Comparison of ENCODE assay signal across 34 mouse cellular contexts in the genomic region with DNA sequence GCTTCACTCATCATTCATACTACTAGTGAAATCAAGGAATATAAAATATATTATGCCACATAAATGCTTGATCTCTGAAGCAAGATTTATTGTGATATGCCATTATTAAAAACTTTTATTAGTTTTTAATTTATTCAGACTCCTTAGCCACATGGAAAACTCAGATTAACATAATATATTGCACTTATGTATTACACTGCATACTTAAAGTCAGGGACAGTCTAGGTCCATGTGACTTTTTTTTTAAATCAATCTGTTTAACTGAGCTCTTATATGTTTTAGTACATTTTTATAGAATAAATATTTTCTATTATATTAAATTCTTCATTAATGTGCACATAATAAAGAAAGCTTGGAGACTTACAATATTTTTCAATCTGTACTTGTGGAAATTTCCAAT.
"Had no signal": no experiment of that assay in that cellular context is flagged by ENCODE, and none has a peak within 500 bp of the region (broad histone marks: within the 10 kb centered on the region; RNA-seq: fewer than 3 reads in every experiment).

No protein-coding gene starts in this region.

- H3K27me3 ChIP-seq: heart, embryonic 12.5 days; heart, embryonic 13.5 days; heart, embryonic 15.5 days; hindbrain, embryonic 12.5 days; hindbrain, embryonic 13.5 days; hindbrain, embryonic 15.5 days; intestine, embryonic 15.5 days; kidney, embryonic 15.5 days had no signal

- H3K4me1 ChIP-seq: heart, embryonic 10.5 days; heart, embryonic 12.5 days; heart, embryonic 13.5 days; heart, embryonic 15.5 days; hindbrain, embryonic 10.5 days; hindbrain, embryonic 12.5 days; hindbrain, embryonic 13.5 days; hindbrain, embryonic 15.5 days; intestine, embryonic 15.5 days; kidney, embryonic 15.5 days had no signal

- DNase-seq: heart, postnatal 10 days; heart, postnatal 14 days; heart, postnatal 36 days; heart, postnatal 4 days; kidney, adult 11 months; kidney, adult 18-20 months; kidney, adult 2 months; kidney, adult 8-10 months; kidney, adult 9 months; kidney, postnatal 10 days; kidney, postnatal 14 days; kidney, postnatal 25 days; kidney, postnatal 36 days; kidney, postnatal 4 days; layer of hippocampus, adult 9-11 months; layer of hippocampus, postnatal 36 days had no signal

- H3K9me3 ChIP-seq: heart, embryonic 10.5 days; heart, embryonic 12.5 days; heart, embryonic 13.5 days; heart, embryonic 15.5 days; hindbrain, embryonic 10.5 days; hindbrain, embryonic 12.5 days; hindbrain, embryonic 13.5 days; hindbrain, embryonic 15.5 days; intestine, embryonic 15.5 days; kidney, embryonic 15.5 days had no signal

- ATAC-seq: hindbrain, postnatal 0 days; inflammation-experienced regulatory T-cells, adult 6 months; intestine, embryonic 15.5 days; intestine, embryonic 16.5 days; intestine, postnatal 0 days had no signal

- H3K36me3 ChIP-seq: heart, embryonic 10.5 days; heart, embryonic 12.5 days; heart, embryonic 13.5 days; heart, embryonic 15.5 days; hindbrain, embryonic 10.5 days; hindbrain, embryonic 12.5 days; hindbrain, embryonic 13.5 days; hindbrain, embryonic 15.5 days; intestine, embryonic 15.5 days; kidney, embryonic 15.5 days had no signal

- H3K9ac ChIP-seq: heart, embryonic 12.5 days; heart, embryonic 13.5 days; heart, embryonic 15.5 days; hindbrain, embryonic 12.5 days; hindbrain, embryonic 13.5 days; hindbrain, embryonic 14.5 days; hindbrain, embryonic 15.5 days; intestine, embryonic 15.5 days; kidney, embryonic 15.5 days had no signal

- H3K4me3 ChIP-seq: heart, embryonic 10.5 days; heart, embryonic 12.5 days; heart, embryonic 13.5 days; heart, embryonic 15.5 days; hindbrain, embryonic 10.5 days; hindbrain, embryonic 12.5 days; hindbrain, embryonic 13.5 days; hindbrain, embryonic 15.5 days; intestine, embryonic 15.5 days; kidney, embryonic 15.5 days; layer of hippocampus, adult 2 months had no signal

- H3K4me2 ChIP-seq: heart, embryonic 11.5 days; heart, embryonic 12.5 days; heart, embryonic 13.5 days; heart, embryonic 15.5 days; hindbrain, embryonic 12.5 days; hindbrain, embryonic 13.5 days; hindbrain, embryonic 14.5 days; hindbrain, embryonic 15.5 days; intestine, embryonic 15.5 days; kidney, embryonic 15.5 days had no signal

- H3K27ac ChIP-seq: heart, embryonic 10.5 days; heart, embryonic 13.5 days; heart, embryonic 15.5 days; hindbrain, embryonic 10.5 days; hindbrain, embryonic 12.5 days; hindbrain, embryonic 13.5 days; hindbrain, embryonic 14.5 days; hindbrain, embryonic 15.5 days; hindbrain, postnatal 0 days; intestine, embryonic 15.5 days; kidney, embryonic 15.5 days; kidney, postnatal 0 days; layer of hippocampus, adult 2 months had no signal
